Mouse (Mus musculus) brain, embryonic 14.5 days (tissue): ENCODE measurements around the gene Esrp2.

Source experiments
- CTCF ChIP-seq: fragments of 200-500 bp; IDR thresholded peaks from 2 replicates; pipeline ENCODE4 v1.5.1; 2012; ENCODE audit warnings: inconsistent platforms, mild to moderate bottlenecking, moderate library complexity, borderline replicate concordance; ENCODE audit not compliant: insufficient read depth, insufficient read length; ENCODE audit errors: extremely low read depth
- POLR2A ChIP-seq: fragments of 200-500 bp; IDR thresholded peaks from 2 replicates; pipeline ENCODE4 v1.6.1; 2012; ENCODE audit warnings: mild to moderate bottlenecking, inconsistent platforms, borderline replicate concordance; ENCODE audit not compliant: poor library complexity, insufficient read depth, insufficient read length, severe bottlenecking; ENCODE audit errors: extremely low read depth

DNA sequence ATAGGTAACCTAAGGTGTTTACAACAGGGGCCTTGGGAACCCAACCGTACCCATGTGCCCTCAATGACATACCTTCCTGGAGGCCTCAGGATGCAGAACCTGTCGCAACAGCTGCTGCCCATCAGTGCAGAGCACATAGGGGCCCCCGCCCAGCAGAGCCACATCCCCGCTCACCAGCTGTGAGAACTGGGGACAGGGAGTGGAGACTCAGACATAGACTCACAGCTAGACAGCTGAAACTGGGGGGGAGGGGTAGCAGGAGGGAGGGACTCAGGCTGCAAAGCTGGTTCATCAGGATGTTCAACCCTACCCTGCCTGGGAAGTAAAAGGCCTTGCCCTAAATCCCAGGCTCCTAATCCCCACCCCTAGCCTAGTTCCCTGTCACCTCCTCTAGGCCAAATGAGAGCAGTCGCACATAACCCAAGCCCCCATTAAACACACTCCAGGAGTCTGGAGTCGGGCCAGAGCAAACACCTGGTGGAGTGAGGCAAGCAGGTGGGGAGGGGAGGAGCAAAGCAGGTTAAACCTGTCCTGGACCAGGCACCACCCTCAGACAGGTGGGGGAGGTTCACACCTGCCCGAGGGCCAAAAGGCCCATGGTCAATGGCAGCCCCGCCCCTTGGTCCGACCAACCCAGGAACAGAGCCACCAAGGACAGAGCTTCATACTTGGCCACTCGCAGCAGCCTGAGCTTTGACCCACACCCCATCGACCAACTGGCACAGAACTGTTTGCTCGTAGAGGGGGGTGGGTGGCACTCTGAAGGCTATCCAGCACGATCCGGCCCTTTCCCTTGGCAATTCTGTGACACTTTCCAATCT is 1.8 kb downstream of the Esrp2 start:
- TF ChIP-seq CTCF (no peak), POLR2A (no peak)
